Mouse (Mus musculus): ENCODE measurements around the gene Golt1b.

Gene Golt1b

DNA sequence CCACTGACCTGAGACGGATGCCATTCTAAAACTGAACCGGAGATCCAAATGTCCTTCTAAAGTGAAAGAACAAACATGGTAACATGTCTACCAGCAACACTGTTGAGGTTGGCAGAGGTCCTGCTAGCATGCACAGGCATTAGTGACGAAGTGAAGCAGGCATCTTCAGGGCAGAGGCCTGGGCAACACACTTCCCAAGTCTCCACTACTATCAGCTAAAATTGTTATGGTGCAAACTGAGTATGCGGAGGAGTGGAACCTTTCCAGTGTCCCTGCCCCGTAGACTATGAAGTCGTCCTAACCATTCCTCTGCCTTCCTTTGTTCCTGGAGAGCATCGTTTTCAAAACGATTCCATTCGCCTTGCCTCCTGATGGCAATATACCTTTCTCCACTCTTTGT is 2.5 kb upstream of the Golt1b start:
- no peak for DNase-seq (ENCODE audit: low read depth, low spot score)

DNA sequence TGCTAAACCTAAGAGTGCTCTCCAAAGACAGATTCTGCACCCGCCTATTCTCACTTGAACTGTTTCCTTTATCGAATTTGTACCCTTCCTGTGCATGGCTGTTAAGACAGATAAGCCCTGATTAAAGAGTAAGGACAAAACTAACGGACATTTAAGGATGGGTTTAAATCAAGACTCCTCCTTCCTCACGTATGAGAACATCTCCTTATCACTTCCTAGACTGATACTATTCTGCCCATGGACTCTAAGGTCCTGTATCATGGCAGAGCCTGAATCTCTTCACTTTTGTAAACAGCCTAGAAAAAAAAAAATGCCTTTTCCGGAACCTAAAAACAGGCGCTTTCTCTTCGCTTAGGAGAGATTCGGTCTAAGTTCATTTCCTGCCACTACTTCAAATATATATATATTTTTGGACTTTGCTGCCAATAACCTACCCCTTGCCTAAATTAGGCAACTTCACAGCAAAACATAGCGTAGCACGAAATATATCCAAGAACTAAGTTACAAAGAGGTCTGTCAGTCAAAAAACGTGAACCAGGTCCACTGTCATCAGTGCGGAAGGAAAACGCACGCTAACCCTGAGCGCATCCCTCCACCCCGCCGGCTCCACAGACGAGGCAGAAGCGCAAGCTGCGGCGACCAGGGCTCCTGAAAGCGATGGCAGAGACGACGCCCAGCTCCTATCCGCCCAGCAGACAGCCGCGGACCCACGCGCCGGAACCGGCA is 573 bp upstream of the Golt1b start:
- no peak for DNase-seq (ENCODE audit: low read depth, low spot score)

DNA sequence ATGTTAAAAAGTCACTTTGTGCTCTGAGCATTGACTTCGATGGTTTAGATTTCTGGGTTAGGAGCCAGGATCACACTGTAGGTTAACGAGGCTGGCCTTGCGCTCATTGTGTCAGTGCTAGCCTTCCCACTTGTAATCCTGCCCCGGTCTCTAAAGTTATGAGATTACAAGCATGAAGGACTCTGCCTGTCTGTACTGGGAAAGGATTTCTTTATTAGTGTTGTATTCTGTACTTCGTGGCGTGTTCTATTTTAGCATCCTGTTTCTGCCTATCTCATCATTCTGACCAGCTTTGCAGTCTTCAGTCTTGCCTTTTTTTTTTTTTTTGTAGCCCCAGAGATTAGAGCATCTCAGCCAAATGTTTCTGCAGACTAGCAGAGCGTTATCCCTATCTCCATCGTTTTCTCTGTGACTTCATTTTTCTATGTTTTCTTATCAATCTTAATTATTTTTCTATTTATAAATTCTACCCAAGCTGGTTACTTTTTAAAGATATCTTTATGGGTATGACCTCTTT is 792 bp downstream of the Golt1b start:
- DNase-seq (ENCODE audit: low read depth, low spot score), result no peak

DNA sequence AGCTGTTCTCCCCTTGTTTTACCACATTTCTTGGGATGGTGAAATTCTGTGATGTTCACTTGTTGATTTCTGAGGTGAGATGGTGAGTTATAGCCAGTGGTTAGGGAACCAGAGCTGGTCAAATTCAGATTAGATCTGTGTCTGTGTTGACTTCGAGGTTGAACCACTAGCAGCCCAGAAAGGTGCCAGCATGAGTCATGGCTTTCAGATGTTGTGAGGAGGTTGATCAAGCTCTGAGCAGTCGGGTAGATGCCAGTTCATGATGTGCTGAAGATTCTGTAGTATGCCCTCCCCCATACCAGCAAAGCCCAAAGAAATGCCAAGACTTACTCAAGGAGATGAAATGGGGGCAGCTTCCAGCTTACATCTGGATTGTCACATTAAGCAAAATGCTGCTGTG is 2.1 kb downstream of the Golt1b start:
- DNase-seq (ENCODE audit: low read depth, low spot score), result no peak

DNA sequence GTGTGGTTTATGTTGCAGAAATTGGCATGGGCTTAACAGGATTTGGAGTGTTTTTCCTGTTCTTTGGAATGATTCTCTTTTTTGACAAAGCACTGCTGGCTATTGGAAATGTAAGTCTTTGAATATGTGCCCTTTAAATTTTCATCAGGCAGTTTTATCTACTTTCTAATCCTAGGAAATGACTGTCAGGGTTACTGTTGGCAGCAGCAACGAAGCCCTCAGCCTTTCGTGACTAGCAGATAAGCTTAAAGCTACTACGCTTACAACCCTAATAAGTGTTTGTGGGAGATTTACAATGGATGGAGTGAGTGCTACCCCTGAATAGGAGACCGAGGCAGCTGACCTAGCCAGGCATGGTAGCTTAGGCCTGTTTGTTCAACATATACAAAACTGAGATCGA is 5.3 kb downstream of the Golt1b start:
- DNase-seq (ENCODE audit: low read depth, low spot score), result no peak

DNA sequence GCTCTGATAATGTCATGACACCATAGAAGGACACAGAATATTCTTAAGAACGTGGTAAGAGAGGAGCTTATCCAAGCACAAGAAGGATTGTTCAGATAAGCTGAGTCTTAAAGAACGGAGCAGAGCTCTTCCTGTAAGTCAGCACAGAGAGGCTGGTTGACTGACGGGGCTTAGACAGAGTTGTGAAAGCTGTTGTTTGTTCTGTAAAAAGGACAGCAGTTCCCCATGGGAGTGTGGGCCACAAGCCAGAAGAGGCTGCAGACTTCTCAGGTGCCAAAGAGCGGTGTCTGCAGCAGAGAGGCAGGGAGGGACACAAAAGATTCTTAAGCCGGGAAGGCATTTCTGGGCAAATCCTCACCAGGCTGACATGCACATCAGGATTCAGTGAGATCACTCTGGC is 7.6 kb downstream of the Golt1b start:
- no peak for DNase-seq (ENCODE audit: low read depth, low spot score)

DNA sequence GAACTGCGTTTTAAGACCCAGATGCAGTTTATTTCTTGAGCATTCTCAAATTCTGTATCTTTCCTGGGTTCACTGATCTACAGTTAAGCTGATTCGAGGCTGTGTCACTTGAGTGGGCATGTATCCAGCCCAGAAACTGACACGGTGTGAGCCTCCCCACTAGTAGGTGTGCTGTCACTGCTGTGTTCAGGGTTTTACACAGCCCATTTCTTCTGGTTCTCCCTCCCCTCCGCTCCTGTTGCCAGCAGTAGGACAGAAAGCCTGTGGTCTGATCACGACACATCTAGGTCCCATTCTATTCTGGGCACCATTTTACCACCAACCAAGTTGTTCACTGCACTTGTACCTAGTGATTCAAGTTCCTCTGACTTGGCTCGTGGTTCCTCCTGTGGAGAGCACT is 8.7 kb downstream of the Golt1b start:
- no peak for DNase-seq (ENCODE audit: low read depth, low spot score)

DNA sequence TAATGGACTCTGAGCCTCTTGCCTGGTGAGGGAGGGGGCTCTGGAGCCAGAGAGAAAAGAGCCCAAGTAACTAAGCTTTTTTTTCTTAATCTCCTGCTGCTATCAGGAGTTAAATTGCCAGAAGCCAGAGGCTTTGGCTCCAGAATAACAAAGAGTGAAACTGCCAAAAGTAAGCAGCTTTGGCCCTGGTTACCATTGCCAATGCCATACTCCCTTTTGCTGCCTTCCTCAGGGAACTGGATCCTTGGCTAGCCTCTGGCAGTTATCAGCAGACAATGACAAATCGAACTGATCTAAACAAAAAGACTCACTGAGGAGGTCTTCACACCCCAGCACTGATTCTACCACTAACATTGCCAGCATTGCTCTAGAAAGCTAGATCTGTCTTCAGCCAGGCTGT is 24.1 kb downstream of the Golt1b start:
- DNase-seq (ENCODE audit: low read depth, low spot score), result no peak

DNA sequence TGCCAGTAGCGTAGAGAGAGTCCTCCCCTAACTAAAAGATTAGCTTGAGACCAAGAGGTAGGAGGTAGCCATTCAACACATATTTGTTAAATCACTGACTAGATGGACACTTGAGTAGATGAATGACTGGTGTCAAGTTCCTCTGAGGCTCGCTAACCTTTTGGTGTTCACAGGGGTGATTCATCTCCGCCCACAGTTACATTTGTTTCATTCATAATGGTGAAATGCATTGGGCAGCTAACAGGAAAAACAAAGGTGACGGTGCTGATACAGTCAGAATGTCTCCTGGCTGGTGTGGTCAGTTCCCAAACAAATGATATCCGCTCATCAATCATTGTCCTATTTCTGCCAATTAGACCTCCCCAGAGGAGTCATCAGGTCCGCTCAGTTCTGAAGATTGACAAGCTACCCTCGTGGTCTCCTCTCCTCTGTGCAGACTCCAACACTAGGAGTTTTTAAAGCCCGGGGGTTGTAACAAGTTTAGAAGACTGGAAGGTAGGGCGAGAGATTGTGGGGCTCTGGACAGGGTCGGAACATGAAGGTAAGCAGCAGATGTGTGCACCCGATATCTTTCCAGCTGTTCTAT is 26.0 kb downstream of the Golt1b start, which contains the start of gene Spx:
Gene Spx (plus strand): TSS at position 536 of the 586 bp plus-strand sequence.
- DNase-seq (ENCODE audit: low read depth, low spot score), result no peak

DNA sequence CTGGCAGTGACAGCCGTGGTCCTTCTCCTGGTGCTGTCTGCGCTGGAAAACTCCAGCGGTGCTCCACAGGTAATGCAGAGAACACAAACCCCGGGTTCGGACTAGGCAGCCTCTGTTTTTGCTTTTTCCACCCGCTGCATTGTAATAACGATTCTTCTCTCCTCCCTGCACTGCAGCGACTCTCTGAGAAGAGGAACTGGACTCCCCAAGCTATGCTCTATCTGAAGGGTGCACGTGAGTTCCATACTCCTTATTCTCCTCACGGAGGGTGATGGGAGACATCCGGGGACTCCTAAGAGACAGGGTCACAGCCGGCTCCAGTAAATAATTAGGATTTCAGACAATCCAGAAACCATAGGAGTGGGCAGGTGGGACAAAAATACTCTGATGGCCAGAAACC is 26.8 kb downstream of the Golt1b start:
- no peak for DNase-seq (ENCODE audit: low read depth, low spot score)

DNA sequence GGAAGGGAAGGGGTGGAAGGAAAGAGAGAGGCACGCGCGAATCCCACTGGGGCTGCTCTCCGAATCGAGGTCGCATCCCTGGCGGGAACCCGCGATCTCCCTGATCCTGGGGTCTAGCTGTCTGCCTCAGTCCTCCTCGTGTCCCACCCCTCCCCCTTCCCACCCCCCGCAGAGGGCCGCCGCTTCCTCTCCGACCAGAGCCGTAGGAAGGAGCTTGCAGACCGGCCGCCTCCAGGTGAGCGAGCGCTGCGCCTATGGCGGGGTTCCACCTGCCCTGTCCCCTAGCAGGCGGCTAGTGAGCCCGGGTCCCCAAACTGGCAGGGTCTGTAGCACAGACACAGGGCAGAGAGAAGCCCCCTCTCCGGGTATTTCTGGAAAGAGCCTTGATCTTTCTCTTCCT is 27.6 kb downstream of the Golt1b start:
- DNase-seq (ENCODE audit: low read depth, low spot score), result peak; percentile 26

DNA sequence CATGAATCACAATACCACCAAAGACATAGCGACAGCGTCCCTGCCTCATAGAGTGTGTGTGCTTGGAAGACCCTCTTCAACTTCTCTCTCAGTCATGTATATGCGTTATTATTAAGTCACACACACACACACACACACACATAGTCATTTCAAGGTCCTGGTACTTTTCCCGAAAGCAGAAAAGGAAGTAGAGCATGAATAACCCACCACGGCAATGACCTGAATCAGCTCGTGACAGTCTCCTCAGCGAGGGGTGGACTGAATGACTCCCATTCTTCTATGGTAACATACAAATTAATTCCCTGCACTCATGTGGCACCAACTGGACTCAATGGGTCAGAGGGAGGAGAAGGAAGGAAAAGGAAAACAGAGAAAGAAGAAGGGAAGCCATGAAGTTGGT is 38.0 kb downstream of the Golt1b start:
- DNase-seq (ENCODE audit: low read depth, low spot score), result no peak

DNA sequence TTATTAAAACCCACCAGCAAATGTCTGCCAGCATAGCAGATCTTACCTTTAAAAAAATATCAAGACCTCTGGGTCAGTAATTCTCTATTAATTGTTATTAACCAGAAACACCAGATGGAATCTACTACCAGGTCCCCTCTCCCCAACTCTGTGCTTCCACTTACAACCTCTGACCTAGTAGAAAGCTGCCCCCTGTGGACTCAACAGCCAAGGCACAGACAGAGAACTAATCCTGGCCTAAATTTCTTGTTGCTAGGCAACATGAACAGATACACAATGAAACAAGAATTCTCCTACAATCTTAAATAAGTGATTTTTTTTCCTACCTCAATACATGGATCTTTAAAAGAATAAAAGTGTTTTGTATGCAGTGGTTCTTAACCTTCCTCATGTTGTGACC is 42.1 kb downstream of the Golt1b start:
- DNase-seq (ENCODE audit: low read depth, low spot score), result peak; percentile 46

DNA sequence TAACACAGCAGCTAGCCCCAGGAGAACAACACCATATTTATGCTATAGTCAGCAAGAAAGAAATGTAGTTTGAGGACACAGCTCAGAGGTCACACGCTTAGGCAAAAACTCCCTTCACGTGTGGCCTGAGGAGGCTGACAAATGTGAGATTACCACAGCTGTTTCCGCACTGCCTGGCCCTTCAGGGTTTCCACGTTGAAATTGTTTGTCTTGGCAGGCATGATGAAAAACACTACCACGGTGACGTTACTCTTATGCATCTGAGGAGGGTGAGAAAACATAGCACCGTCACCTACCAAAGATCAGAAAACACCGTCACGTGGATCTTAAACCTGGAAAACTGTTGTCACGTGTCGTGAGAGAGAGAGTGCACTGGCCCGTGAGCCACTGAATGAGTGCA is 64.4 kb downstream of the Golt1b start:
- DNase-seq (ENCODE audit: low read depth, low spot score), result no peak

DNA sequence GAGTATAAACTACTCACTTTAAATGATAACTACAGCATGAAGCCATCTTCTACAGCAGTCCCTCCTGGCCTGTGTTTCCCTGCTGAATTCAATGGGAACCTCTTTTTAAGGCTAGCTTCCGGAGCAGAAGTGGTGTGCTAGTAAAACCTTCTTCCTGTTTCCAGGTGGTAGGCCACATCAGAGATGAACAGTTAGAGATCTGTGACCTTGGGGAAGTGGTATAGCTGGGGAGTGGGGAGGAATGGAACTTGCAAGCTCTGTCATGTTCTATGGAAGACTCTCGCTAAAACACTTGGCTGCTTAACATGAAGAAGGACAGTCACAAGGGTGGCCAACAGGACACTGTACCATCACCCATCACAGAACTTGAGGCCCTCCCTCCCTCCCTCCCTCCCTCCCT is 66.3 kb downstream of the Golt1b start:
- DNase-seq (ENCODE audit: low read depth, low spot score), result no peak
